Mouse (Mus musculus): ENCODE data around the gene Zfp592.
"Not testable (repeated sequence)": the region's sequence is repeated elsewhere in the genome, so short reads cannot be mapped to it uniquely, and the experiment has no call there.

Zfp592 gene

DNA sequence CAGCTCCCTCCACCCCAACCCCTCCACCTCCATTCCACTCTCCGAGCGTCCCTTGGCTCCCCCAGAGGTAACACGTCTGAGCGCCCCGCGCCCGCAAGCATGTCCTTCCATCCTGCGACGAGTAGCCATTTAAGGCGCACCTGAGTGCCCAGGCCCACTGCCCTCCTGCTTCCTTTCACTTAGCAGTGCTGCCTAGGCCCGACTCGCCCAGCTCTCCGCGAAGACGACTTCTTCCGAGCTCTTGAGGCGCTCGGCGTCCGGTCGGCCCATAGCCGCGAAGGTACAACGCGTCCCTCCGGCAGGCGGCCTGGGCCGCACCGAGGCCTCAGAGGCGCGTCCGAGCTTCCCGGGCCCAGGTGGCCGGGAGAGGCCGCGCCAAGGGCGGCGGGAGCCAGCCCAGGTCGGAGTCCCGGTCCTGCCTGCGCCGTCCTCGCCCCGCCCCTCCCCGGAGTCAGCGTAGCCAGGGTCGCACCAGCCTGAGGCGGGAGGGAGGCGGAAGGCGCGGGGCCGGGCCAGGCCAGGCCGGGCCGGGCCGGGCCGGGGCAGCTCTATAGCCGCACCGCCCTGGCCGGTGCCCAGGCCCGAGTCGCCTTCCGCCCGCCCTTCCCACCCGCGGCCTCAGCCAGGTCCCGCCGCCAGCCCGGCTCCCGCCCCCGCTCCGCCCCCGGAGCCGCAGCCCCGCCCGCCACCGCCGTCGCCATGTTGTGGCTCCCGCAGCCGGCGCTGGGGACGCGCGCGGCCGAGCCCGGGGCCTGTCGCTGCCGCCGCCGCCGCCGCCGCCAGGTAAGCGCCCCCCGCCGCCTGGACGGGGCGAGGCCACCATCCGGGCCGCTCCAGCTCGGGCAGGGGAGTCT lies at the start of gene Zfp592:
TSS of gene Zfp592 (plus strand) at position 702 of the 854 bp plus-strand sequence.
- peak; percentile 52 for DNase-seq (ENCODE audit: low read depth, low spot score)

DNA sequence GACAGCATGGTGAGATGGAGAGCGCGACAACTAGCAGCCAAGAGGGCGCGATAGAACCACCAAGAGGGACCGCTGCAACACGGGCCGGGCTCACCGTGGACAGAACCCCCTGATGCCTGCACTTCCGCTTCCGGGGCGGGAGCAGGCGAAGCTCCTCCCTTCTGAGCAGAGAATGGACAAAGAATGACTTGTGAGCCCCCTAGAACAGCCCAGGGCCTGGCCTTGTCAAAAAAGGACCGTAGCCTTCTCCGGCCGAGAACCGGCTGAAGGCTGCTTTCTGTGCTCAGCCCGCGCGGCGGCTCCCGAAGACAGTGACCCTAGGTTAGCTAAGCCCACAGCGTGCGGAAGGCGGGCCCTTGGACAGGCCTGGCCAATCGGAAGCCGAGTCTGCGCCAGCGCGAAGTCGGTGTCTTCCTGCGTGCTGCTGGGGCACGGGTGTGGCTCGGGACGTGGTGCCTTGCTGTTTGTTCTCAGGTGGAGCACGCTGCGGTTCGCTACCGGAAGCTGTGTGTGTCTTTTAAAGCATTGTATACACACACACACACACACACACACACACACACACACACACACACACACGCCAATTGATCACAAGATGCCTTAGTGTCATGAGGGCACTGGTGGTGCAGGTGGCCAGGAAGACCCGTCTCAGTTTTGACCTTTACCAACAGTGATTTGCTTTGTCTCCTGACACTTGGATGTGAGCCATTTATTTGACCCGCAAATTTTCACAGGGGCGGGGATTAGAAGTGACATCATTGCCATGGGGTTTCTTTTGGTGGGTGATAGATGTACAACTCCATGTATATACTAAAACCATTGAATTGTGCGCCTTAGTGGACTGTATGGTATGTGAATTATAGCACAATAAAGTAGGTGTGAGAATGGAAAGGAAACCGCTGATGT lies 45.8 kb upstream of the Zfp592 start, which contains the start of gene Sec11a:
TSS of gene Sec11a (minus strand) at position 336 of the 906 bp plus-strand sequence.
- peak; percentile 83 for DNase-seq (ENCODE audit: low read depth, low spot score)

DNA sequence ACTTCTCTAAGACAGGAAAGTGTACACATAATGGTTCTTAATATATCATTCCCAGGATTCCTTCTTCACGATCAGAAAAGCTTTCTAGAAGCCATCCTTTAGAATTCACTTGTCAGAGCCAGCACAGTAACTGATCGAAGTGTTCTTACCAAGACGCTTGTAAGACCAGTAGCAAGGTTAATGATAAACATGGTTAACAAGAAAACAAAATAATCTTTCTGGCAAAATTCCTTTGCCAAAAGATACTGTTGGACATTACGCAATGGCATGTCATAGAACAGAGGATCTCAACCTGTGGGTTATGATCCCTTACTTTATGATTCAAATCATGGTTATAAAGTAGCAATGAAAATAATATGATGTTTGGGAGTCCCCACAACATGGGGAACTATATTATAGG lies 42.0 kb upstream of the Zfp592 start:
- DNase-seq (ENCODE audit: low read depth, low spot score), result no peak

DNA sequence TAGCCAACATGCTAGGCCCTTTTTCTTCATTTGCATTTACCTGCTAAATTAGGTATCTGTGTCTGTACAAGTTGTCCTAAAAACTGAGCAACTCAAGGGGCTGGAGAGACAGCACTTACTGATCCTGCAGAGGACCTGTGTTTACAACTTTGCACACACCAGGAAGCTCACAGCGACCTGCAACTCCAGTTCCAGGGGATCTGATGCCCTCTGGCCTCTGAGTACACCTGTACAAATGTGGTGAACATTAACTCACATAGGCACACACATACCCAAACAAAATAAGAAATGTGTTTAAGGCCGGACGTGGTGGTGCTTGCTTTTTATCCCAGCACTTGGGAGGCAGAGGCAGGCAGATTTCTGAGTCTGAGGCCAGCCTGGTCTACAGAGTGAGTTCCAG lies 41.3 kb upstream of the Zfp592 start:
- no peak for DNase-seq (ENCODE audit: low read depth, low spot score)

DNA sequence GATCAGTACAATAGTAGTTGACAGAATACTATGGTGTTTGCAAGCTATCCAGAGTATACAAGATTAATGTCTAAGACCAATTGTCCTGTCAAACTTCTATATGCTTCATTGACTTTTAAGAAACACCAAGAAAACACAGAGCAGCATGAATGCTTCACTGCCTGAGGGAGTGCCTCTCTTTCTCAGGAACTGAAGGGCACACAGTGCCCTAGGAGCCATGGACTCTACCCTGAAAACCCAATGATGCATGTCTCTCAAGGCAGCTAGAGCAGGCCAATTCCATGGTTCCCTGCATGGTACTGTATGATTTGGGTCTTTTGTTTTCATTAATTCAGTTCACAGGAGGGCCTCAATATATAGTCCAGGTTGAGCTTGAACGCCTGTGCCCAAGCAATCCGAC lies 39.2 kb upstream of the Zfp592 start:
- DNase-seq (ENCODE audit: low read depth, low spot score), result no peak

DNA sequence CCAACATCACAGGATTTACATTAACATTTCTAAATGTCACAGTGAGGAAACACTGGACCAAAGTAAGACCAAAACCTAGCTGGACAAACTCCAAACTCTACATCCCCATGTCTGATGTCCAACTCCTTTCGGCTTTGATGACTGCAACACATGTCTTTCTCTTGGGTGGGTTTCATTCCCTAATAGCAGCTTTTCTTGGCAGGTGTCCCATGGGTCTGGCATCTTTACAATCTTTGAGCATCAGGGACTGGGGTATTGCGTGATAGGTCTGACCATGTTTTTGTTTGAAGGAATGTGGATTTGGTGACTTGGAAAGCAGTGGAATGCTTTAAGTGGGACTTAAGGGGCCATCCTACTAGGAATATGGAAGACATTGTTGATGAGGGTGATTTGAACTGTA lies 36.6 kb upstream of the Zfp592 start:
- no peak for DNase-seq (ENCODE audit: low read depth, low spot score)

DNA sequence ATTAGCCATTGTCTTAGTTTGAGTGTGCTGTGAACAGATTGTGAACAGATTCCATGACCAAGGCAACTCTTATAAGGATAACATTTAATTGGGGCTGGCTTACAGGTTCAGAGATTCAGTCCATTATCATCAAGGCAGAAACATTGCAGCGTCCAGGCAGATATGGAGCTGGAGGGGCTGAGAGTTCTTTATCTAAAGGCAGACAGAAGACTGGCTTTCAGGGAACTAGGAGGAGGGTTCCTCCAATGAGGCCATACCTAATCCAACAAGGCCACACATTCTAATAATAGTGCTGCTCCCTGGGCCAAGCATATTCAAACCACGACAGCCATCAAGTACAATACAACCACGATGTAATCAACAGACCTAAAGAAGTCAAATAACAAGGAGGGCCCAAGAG lies 34.5 kb upstream of the Zfp592 start:
- DNase-seq (ENCODE audit: low read depth, low spot score), result no peak

DNA sequence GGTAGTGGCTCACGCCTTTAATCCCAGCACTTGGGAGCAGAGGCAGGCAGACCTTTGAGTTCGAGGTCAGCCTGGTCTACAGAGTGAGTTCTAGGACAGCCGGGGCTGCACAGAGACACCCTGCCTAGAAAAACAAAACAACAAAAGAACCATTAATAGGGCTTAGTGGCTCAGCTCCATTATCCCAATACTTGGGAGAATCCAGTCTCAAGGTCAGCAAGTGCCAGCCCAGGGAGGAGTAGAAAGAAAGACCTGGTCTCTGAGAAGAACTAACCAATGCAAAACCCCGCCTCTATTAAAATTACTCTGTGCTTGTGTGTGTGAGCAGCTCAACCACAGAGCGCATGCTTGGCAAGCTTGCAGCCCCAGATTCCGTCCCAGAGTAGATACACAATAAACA lies 30.7 kb upstream of the Zfp592 start:
- DNase-seq (ENCODE audit: low read depth, low spot score), result no peak

DNA sequence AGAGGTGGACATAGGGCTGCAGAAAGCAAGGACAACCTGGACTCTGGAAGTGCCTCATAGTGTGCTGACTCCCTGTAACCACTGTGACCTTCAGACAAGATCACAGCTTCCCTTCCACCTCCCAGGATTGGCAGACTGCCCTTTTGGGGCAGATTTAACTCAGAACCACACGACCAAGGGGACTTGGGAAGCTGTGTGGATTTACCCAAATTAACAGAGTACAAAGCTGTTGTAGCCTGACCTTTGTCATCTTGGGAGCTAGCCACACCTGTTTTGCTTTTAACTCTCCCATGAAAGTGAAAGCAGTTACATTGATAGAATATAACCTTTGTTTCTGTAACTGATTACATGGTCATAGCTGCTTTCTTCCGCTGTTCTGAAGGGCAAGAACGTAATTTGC lies 22.6 kb upstream of the Zfp592 start:
- DNase-seq (ENCODE audit: low read depth, low spot score), result no peak

DNA sequence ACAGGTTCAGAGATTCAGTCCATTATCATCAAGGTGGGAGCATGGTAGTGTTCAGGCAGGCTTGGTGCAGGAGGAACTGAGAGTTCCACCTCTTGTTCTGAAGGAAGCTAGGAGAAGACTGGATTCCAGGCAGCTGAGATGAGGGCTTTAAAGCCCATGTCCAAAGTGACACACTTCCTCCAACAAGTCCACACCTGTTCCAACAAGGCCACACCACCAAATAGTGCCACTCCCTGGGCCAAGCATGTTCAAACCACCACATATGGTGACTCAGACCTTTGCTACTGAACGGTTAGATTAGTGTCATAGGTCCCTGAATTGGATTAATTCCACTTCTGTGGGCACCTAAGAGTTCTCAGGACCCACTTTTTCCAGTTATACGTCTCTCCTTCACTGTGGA lies 22.1 kb upstream of the Zfp592 start:
- DNase-seq (ENCODE audit: low read depth, low spot score), result no peak

DNA sequence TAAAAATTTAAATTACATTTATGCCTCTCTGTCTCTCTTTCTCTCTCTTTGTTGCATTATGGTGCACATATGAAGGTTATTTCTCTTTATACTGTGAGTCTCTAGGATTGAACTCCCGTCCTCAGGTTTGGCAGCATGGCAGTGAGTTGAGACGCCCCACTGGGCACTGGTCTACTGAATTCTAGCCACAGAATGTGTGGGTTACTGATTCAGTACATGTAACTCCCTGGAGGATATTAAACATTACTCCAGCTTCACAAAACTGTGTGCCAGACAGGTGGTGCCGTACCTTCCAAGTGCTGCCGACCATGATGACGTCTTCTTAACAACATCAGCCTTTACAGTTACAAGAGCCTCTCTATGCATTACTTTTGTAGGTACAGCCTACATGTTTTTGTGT lies 21.4 kb upstream of the Zfp592 start:
- DNase-seq (ENCODE audit: low read depth, low spot score), result no peak

DNA sequence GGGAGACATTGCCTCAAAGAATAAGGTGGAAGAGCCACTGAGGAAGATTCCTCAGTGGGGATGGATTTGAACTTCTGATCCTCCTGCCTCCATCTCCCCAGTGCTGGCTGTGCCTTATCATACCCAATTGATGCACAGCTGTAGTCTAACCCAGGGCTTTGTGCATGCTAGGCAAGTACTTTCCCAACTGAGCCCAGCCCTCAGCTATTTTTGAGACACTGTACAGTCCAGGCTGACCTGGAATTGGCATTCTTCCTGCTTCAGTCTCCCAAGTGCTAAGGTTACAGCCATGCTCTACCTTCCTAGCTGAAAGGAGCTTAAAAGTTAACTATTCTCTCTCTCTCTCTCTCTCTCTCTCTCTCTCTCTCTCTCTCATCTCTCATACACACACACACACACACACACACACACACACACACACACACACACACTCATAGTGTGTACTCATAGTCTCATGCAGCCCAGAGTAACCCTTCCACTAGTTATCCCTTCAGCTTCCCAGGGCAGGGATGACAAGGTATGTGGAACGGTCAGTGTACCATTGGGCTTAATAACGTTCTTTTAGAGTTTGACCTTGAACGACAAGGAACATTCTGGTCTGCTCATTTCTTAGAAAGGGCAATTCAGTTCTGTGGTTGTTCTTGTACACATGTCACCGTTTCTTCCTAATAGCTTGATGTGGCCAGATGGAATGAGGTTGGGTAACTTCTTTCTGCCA lies 20.4 kb upstream of the Zfp592 start:
- DNase-seq (ENCODE audit: low read depth, low spot score), result not testable (repeated sequence)

DNA sequence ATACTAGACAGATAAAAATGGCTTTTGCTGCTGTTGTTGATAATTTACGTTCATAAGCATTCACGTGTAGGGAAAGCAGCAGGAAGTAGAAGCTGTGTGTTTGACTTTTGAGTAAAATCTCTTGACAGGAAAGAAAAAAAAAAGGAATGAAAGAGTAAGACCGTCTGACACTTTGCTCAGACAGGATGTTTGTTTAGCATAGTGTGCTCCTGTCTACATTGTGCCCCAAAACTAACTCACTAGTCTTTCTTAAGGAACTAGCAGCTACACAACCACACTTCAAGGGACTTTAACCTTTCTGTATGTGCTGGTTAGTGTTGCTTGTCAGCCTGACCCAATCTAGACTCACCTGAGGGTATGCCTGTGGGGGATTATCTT lies 19.9 kb upstream of the Zfp592 start:
- DNase-seq (ENCODE audit: low read depth, low spot score), result not testable (repeated sequence)

DNA sequence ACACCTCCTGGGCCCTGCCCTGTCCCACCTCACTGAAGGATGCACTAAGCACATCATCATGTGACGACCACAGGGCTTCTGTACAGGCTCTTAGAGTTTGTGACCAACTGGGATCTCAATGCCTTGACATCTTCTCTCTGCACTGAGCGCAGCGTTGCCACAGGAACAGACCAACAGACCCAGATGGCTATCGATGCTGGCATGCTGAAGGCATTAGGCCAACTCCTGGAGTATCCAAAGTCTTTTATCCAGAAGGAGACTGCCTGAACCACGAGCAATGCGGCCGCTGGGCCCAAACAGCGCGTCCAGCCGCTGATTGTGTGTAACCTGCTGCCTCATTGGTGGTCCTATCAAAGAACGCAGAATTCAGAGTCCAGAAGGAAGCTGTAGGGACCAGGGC lies 12.9 kb upstream of the Zfp592 start:
- DNase-seq (ENCODE audit: low read depth, low spot score), result no peak

DNA sequence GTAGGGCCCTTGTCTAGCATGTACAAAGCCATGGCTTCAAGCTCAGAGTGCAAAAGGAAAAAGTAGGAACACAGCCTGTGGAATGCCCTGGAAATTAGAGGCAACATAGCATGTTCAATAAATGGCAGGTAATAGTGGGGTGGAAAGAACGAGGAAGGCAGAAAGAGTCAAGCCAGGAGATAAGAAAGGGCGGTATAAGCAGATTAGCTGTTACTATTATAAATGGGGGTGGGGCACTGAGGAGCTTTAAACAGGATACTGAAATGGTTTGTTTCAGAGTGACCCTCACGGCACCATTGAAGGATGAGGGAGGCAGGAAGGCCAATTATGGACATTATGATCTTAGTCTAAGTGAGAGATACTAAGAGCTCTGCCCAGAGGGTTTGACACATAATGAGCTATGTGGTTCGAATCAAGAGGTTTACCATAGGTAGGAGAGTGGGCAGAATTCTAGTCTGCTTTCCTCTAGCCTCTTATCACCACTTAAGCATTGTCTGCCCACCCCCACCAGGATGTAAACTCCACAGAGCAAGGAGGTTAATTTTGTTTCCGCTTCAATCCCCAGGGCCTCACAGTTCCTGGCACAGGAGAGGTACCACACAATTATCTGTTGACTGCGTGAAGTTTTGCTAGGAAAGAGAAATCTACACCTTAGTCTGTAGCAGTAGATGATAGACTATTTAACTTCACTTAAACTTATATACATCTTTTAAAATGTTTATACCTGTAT lies 6.9 kb upstream of the Zfp592 start:
- no peak for DNase-seq (ENCODE audit: low read depth, low spot score)

DNA sequence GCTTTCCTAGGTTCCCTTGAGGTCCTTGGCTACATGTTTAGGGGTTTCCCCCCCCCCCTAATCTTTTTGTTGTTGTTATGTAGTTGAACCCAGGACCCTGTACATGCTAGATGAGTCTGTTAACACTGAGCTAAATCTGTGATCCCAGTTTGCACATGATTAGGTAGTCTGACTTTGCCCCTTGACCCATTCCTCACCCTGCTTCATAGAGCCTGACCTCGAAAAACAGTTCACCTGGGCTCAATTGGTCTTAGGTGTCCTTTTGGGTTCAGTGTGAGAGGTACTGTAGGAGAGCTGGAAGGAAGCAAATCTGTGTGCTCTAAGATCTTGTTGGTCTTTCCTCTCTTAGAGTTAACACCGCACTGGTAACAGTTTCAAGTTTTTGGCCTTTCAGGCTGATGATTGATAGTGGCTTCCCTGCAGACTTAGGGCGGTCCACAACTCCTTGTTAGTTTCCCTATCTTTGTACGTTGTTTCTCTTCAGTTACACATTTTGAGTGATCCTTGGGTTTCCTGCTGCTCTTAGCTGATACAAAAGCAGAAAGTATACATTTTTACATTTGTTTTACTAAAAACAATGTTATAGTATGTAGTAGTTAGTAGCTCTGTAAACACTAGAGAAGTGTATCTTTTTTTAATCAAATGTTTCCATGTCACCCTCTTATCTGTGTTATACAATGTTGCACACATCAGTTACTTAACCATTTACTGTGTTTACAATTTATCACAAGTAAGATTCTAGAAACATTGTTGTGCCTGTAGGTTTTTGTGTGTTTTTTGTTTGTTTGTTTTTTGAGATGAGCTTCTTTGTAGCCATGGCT lies 5.5 kb upstream of the Zfp592 start:
- no peak for DNase-seq (ENCODE audit: low read depth, low spot score)

DNA sequence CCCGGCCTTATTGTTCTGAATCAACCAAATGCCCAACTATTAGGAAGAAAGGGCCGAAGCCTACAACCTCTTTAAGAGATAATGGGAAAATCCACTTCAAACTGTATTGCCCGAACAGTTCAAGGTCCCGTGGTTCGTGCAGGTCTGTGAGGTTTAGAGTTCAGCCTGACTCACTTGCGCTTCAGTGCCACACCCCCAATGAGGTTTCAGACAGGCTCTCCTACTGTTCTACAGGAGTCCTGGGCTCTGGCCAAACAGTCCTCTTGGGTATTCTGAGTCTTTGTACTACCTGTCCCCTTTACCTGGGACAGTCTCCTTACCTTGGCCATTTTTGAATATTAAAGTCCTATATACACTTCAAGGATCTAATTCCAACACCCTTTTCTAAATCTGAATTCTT lies 3.2 kb upstream of the Zfp592 start:
- no peak for DNase-seq (ENCODE audit: low read depth, low spot score)

DNA sequence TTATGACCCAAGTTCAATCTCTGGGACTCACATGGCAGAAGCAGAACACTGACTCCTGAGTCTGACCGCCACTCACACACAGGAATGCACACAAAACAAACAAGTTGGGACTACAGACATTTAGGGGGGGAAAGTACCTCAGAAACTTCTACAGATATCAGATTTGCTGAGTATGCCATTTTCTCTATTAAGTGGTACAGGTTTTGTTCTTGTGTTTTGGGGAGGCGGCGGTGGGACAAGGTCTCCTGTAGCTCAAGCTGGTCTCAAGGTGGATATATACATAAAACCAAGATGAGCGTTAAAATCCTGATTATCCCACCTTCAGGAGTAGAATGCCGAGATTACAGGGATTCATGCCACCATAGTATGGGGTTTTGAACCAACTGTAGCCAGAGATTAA lies 1.9 kb upstream of the Zfp592 start:
- no peak for DNase-seq (ENCODE audit: low read depth, low spot score)

DNA sequence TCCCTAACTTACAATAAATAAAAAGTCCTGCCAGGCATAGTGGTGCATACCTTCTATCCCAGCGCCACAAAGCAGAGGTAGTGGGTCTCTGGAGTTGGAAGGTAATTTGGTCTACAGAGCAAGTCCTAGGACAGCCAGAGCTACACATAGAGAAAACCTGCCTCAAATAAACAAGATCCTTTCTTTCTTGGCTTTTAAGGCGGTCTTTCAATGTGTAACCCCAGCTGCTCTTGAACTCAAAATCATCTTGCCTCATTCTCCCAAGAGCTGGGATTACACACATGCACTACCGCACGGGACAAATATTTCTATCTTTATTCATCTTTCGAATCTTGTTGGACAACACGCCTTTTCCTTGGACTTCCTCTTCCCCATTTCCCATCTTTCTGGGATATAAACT lies 1.4 kb upstream of the Zfp592 start:
- DNase-seq (ENCODE audit: low read depth, low spot score), result no peak

DNA sequence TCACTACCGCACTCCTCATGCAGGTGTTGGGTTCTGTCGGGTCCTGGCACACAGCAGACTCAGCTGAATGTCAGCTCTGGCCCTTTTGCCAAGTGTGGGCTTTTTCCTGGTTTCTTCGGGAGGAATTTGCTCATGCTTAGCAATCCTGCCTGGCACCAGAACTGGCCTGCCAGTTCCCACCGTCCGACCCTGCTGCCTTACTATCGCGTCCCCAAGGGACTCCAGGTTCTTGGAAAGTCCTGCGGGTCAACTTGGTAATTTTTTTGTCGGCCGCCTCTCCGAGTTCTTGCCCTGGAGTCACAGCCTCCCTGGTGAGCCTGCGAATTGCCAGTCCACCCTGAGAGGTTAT lies 876 bp upstream of the Zfp592 start:
- DNase-seq (ENCODE audit: low read depth, low spot score), result no peak
